Mouse (Mus musculus): ENCODE data around the gene Prkar2b. TPM values are rescaled to one million over a fixed set of nuclear protein-coding genes. Genes with fewer than 3 reads are reported as not detected.
A peak's percentile ranks its signal among the peaks of the same experiment; 100 is the strongest.

Gene Prkar2b
- total and polyA plus RNA-seq, 3 experiments, result 15.7 to 154 (median 34.1) TPM

- TF ChIP-seq TCF12 (IDR thresholded peaks at IDR 0.05; ENCODE audit: low read depth, low read length) (0 out of 2 replicates have a peak, but pooled peaks have one; percentile 57), GABPA (IDR thresholded peaks at IDR 0.05; ENCODE audit: low read depth, low read length) (no peak)
These were observed 94.7 kb downstream of the Prkar2b start (continued) for GRCm38 (mm10) chr12:31966405-31966804.

- Histone ChIP-seq H3K4me3 (ENCODE audit: control insufficient read depth in 1 of 2, insufficient read depth in 1 of 2, low read depth in 2 of 2, low read length in 2 of 2) (peak overlapping the region in 1 of 2 experiments; percentile 17; a peak in 1 of 4 replicates), H3K9ac (ENCODE audit: control insufficient read depth, low read depth, low read length, poor library complexity, severe bottlenecking) (no peak overlapping the region), H3K4me1 (ENCODE audit: control insufficient read depth in 1 of 2, insufficient read depth in 2 of 2, low read length in 2 of 2) (peaks cover 4 to 7% of the 10 kb centered on the region in 2 experiments), H3K9me3 (replicated peaks; ENCODE audit: insufficient read depth, low read length) (no peaks in the 10 kb centered on the region), H3K79me2 (ENCODE audit: control insufficient read depth, insufficient read depth, low read length, poor library complexity) (no peaks in the 10 kb centered on the region), H3K27ac (ENCODE audit: control insufficient read depth, low read depth, low read length) (peak overlapping the region; percentile 52), H3K36me3 (ENCODE audit: control insufficient read depth in 1 of 2, insufficient read depth in 2 of 2, low read length in 2 of 2) (peaks cover 2 to 15% of the 10 kb centered on the region in 2 experiments; a peak in 3 of 4 replicates), H3K27me3 (ENCODE audit: control insufficient read depth in 1 of 2, insufficient read depth in 2 of 2, low read length in 2 of 2) (no peaks in the 10 kb centered on the region)
- no peak for TF ChIP-seq SIN3A (IDR thresholded peaks at IDR 0.05; ENCODE audit: low read length)
- no peak for TF ChIP-seq POLR2AphosphoS2 (IDR thresholded peaks at IDR 0.05; ENCODE audit: low read length)
- no peak for TF ChIP-seq BHLHE40 (IDR thresholded peaks at IDR 0.05; ENCODE audit: borderline replicate concordance, low read depth, low read length)
- TF ChIP-seq ZC3H11A (IDR thresholded peaks at IDR 0.05; ENCODE audit: low read depth, low read length), result no peak
- TF ChIP-seq TCF12 (IDR thresholded peaks at IDR 0.05; ENCODE audit: low read depth, low read length), result no peak
- no peak for TF ChIP-seq ZKSCAN1 (IDR thresholded peaks at IDR 0.05; ENCODE audit: low read depth, low read length)
- TF ChIP-seq MEF2A (IDR thresholded peaks at IDR 0.05; ENCODE audit: extremely low read depth, insufficient replicate concordance, low read depth, low read length, poor library complexity, severe bottlenecking), result no peak
- TF ChIP-seq TAL1 (IDR thresholded peaks at IDR 0.05; ENCODE audit: low read length), result no peak
- TF ChIP-seq ZMIZ1 (IDR thresholded peaks at IDR 0.05; ENCODE audit: low read depth, low read length), result no peak
- no peak for TF ChIP-seq CHD1 (IDR thresholded peaks at IDR 0.05; ENCODE audit: low read depth, low read length)
- no peak for TF ChIP-seq UBTF (IDR thresholded peaks at IDR 0.05; ENCODE audit: borderline replicate concordance, insufficient read depth, low read depth, low read length)
- TF ChIP-seq ETS1 (IDR thresholded peaks at IDR 0.05; ENCODE audit: low read depth, low read length), result no peak
- no peak for TF ChIP-seq ELF1 (IDR thresholded peaks at IDR 0.05; ENCODE audit: low read depth, low read length)
- no peak for TF ChIP-seq USF1 (IDR thresholded peaks at IDR 0.05; ENCODE audit: low read depth, low read length)
- TF ChIP-seq MAX (IDR thresholded peaks at IDR 0.05; ENCODE audit: low read length), result no peak
- DNase-seq (ENCODE audit: low read depth, low spot score), result no peak
These were observed 95.4 kb downstream of the Prkar2b start for GRCm38 (mm10) chr12:31965517-31966212.

GRCm38 (mm10) chr12:31964074-31964473, 97.0 kb downstream of the Prkar2b start:
- DNase-seq (ENCODE audit: low read depth, low spot score), result no peak
- Histone ChIP-seq H3K9me3 (replicated peaks; ENCODE audit: insufficient read depth, low read length) (no peaks in the 10 kb centered on the region), H3K27ac (ENCODE audit: control insufficient read depth, low read depth, low read length) (no peak overlapping the region), H3K36me3 (ENCODE audit: control insufficient read depth in 1 of 2, insufficient read depth in 2 of 2, low read length in 2 of 2) (peaks cover 2 to 15% of the 10 kb centered on the region in 2 experiments; a peak in 3 of 4 replicates), H3K27me3 (ENCODE audit: control insufficient read depth in 1 of 2, insufficient read depth in 2 of 2, low read length in 2 of 2) (no peaks in the 10 kb centered on the region), H3K4me3 (ENCODE audit: control insufficient read depth in 1 of 2, insufficient read depth in 1 of 2, low read depth in 2 of 2, low read length in 2 of 2) (no peak overlapping the region), H3K79me2 (ENCODE audit: control insufficient read depth, insufficient read depth, low read length, poor library complexity) (no peaks in the 10 kb centered on the region), H3K9ac (ENCODE audit: control insufficient read depth, low read depth, low read length, poor library complexity, severe bottlenecking) (no peak overlapping the region), H3K4me1 (ENCODE audit: control insufficient read depth in 1 of 2, insufficient read depth in 2 of 2, low read length in 2 of 2) (peaks cover 4 to 7% of the 10 kb centered on the region in 2 experiments)
- TF ChIP-seq GATA1 (IDR thresholded peaks at IDR 0.05; ENCODE audit: low read depth, low read length) (no peak), POLR2AphosphoS5 (IDR thresholded peaks at IDR 0.05; ENCODE audit: borderline replicate concordance, low read depth, low read length) (no peak), ZMIZ1 (IDR thresholded peaks at IDR 0.05; ENCODE audit: low read depth, low read length) (no peak), EP300 (IDR thresholded peaks at IDR 0.05; ENCODE audit: low read depth in 1 of 2, low read length in 2 of 2) (no peak), RCOR1 (IDR thresholded peaks at IDR 0.05; ENCODE audit: low read depth, low read length) (no peak), ZNF384 (IDR thresholded peaks at IDR 0.05; ENCODE audit: low read depth, low read length) (no peak)

Data from MEL (cell line).